Mouse (Mus musculus) left cerebral cortex, adult 6 months (tissue): ENCODE data around the gene Gm45837. TPM values are rescaled to one million over a fixed set of nuclear protein-coding genes. Genes with fewer than 3 reads are reported as not detected.

Experiments
- long read RNA-seq, 2 experiments: library from polyadenylated mRNA; unstranded; transcript quantifications; one replicate each; pipeline ENCODE4 v2.0.0; 2019 to 2020
- polyA plus RNA-seq: library from polyadenylated mRNA; unstranded; fragments of <200 nt; fragmentation: Nextera tagmentation; gene quantifications from 2 replicates; pipeline ENCODE4 v1.2.3, GENCODE M21; 2021

The Gm45837 gene
- not detected in 2 replicates for polyA plus RNA-seq
- long read RNA-seq, experiment 1, partial matches to known transcripts = 481 of 521 reads
- long read RNA-seq, experiment 1, other reads (novel, unspliced or antisense) = 40 of 521 reads
- long read RNA-seq, experiment 2, partial matches to known transcripts = 18 of 27 reads
- long read RNA-seq, experiment 2, other reads (novel, unspliced or antisense) = 9 of 27 reads

DNA sequence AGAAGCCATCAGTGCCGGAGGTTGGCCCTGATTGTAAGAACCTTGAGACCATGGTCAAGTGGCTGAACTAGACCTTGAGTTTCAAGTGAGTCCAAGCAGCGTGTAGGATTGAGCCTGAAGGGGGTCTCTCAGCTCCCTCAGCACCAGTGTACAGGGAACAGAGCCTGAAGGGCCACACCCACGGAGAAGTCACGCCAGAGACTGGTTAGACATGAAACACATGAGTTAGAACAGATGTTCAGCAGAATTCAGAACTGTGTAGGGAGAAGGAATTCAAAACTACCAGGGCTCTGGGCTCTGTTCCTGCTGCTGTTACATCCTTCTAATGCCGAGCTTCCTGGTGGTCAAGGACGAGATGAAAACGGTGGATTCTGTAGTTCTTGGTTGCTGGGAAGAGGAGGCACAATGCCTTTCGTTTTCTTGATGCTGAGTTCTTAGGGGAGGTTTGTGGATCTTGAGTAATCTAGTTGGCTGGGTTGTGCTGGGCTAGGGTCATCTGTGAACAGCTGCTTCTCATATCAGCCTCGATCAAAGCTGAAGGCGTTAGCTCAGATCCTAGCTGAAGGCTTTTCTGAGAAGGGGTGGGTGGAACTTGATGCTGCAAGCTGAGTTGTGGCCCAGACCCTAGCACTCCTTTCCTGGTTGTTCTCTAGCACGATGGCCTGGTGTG is at the start of gene Gm45837:
TSS of gene Gm45837 (plus strand) at position 620 of the 670 bp plus-strand sequence.

GRCm38 (mm10) chr7:101421529-101421928 is 10.8 kb downstream of the Gm45837 start, which contains the start of gene Pde2a:
TSS of gene Pde2a (plus strand) at chr7:101421691.

Other genes starting within 250 kb of the Gm45837 start
- 12.9 and 13.5 TPM in 2 replicates for gene Atg16l2, start 108.6 kb upstream of the Gm45837 start, polyA plus RNA-seq
- 23.4 and 27.7 TPM in 2 replicates for gene Stard10, start 93.8 kb upstream of the Gm45837 start, polyA plus RNA-seq
- 6.2 and 6.5 TPM in 2 replicates for gene Arap1, start 62.8 kb upstream of the Gm45837 start, polyA plus RNA-seq
- 109 and 111 TPM in 2 replicates for gene Pde2a, start 10.8 kb downstream of the Gm45837 start, polyA plus RNA-seq
- not detected in 2 replicates for gene Art2b, start 174.7 kb downstream of the Gm45837 start, polyA plus RNA-seq